Mouse (Mus musculus) MEL (cell line): Measurements from ENCODE around the gene Ppfia1. TPM values are rescaled to one million over a fixed set of nuclear protein-coding genes. Genes with fewer than 3 reads are reported as not detected.

Experiments
- DNase-seq: peaks from one replicate; pipeline ENCODE4 v3.0.0; 2011; ENCODE audit warnings: low read depth, low spot score
- H3K27ac ChIP-seq: 2 replicates; pipeline ENCODE4 v1.5.1; 2012; ENCODE audit warnings: low read depth, mild to moderate bottlenecking, control low read depth, low read length, moderate library complexity; ENCODE audit not compliant: control insufficient read depth
- H3K27me3 ChIP-seq, 2 experiments: fragments of 150-350 bp in 1 of 2; sonication (generic) in 1 of 2; 2 replicates each; pipeline ENCODE4 v1.6.1; 2012; ENCODE audit warnings: low read length in 2 of 2, mild to moderate bottlenecking in 2 of 2, improper control_type of control experiment in 1 of 2, moderate library complexity in 1 of 2; ENCODE audit not compliant: insufficient read depth in 2 of 2, control insufficient read depth in 1 of 2
- H3K36me3 ChIP-seq, 2 experiments: 2 replicates each; pipeline ENCODE4 v1.6.1; 2012 to 2014; ENCODE audit warnings: low read length in 2 of 2, improper control_type of control experiment in 1 of 2, inconsistent platforms in 1 of 2, mild to moderate bottlenecking in 1 of 2; ENCODE audit not compliant: insufficient read depth in 2 of 2, control insufficient read depth in 1 of 2
- H3K4me1 ChIP-seq, 2 experiments: fragments of 150-350 bp in 1 of 2; sonication (generic) in 1 of 2; 2 replicates each; pipeline ENCODE4 v1.6.1; 2012; ENCODE audit warnings: low read length in 2 of 2, improper control_type of control experiment in 1 of 2, mild to moderate bottlenecking in 1 of 2; ENCODE audit not compliant: insufficient read depth in 2 of 2, control insufficient read depth in 1 of 2
- H3K4me3 ChIP-seq, 2 experiments: fragments of 150-350 bp in 1 of 2; sonication (generic) in 1 of 2; 2 replicates each; pipeline ENCODE4 v1.5.1; 2012; ENCODE audit warnings: low read depth in 2 of 2, low read length in 2 of 2, mild to moderate bottlenecking in 2 of 2, moderate library complexity in 2 of 2, control low read depth in 1 of 2, improper control_type of control experiment in 1 of 2; ENCODE audit not compliant: control insufficient read depth in 1 of 2, insufficient read depth in 1 of 2
- H3K79me2 ChIP-seq: 2 replicates; pipeline ENCODE4 v1.6.1; 2012; ENCODE audit warnings: mild to moderate bottlenecking, low read length, moderate library complexity; ENCODE audit not compliant: control insufficient read depth, poor library complexity, insufficient read depth
- H3K9ac ChIP-seq: 2 replicates; pipeline ENCODE4 v1.6.1; 2012; ENCODE audit warnings: low read depth, mild to moderate bottlenecking, control low read depth, low read length, moderate library complexity; ENCODE audit not compliant: control insufficient read depth, poor library complexity, severe bottlenecking
- H3K9me3 ChIP-seq: fragments of 150-350 bp; sonication (generic); replicated peaks from 2 replicates; pipeline ENCODE4 v1.6.1; 2012; ENCODE audit warnings: mild to moderate bottlenecking, low read length, improper control_type of control experiment, moderate library complexity; ENCODE audit not compliant: insufficient read depth
- BHLHE40 ChIP-seq: IDR thresholded peaks from 2 replicates; pipeline ENCODE4 v1.6.1; 2012; ENCODE audit warnings: low read depth, mild to moderate bottlenecking, inconsistent platforms, low read length, improper control_type of control experiment, borderline replicate concordance
- CTCF ChIP-seq, 3 experiments: IDR thresholded peaks in 2 of 3; conservative IDR thresholded peaks in 1 of 3; 2 replicates each; pipeline ENCODE4 v1.5.1; 2011 to 2012; ENCODE audit warnings: low read length in 3 of 3, low read depth in 2 of 3, mild to moderate bottlenecking in 2 of 3, improper control_type of control experiment in 1 of 3, inconsistent platforms in 1 of 3, mixed read lengths in 1 of 3, moderate library complexity in 1 of 3; ENCODE audit not compliant: control insufficient read depth in 1 of 3, insufficient read depth in 1 of 3, poor library complexity in 1 of 3, severe bottlenecking in 1 of 3
- E2F4 ChIP-seq: IDR thresholded peaks from 2 replicates; pipeline ENCODE4 v1.6.1; 2011; ENCODE audit warnings: low read depth, low read length, improper control_type of control experiment, borderline replicate concordance
- ELF1 ChIP-seq: IDR thresholded peaks from 2 replicates; pipeline ENCODE4 v1.6.1; 2014; ENCODE audit warnings: low read depth, mild to moderate bottlenecking, inconsistent platforms, low read length, improper control_type of control experiment, moderate library complexity
- ETS1 ChIP-seq: IDR thresholded peaks from 2 replicates; pipeline ENCODE4 v1.6.1; 2012; ENCODE audit warnings: low read depth, mild to moderate bottlenecking, inconsistent platforms, low read length, improper control_type of control experiment, moderate library complexity
- HCFC1 ChIP-seq: IDR thresholded peaks from 2 replicates; pipeline ENCODE4 v1.6.1; 2012; ENCODE audit warnings: low read depth, mild to moderate bottlenecking, inconsistent platforms, low read length, improper control_type of control experiment, moderate library complexity
- MAFK ChIP-seq: IDR thresholded peaks from 2 replicates; pipeline ENCODE4 v1.6.1; 2011; ENCODE audit warnings: low read depth, mild to moderate bottlenecking, low read length, improper control_type of control experiment, borderline replicate concordance
- MAX ChIP-seq: IDR thresholded peaks from 2 replicates; pipeline ENCODE4 v1.6.1; 2011; ENCODE audit warnings: low read length, improper control_type of control experiment
- MAZ ChIP-seq: IDR thresholded peaks from 2 replicates; pipeline ENCODE4 v1.6.1; 2012; ENCODE audit warnings: low read depth, mild to moderate bottlenecking, inconsistent platforms, low read length, improper control_type of control experiment
- MXI1 ChIP-seq: IDR thresholded peaks from 2 replicates; pipeline ENCODE4 v1.6.1; 2011; ENCODE audit warnings: mild to moderate bottlenecking, low read depth, low read length, improper control_type of control experiment
- MYB ChIP-seq: IDR thresholded peaks from 2 replicates; pipeline ENCODE4 v1.6.1; 2011; ENCODE audit warnings: mild to moderate bottlenecking, low read depth, low read length, improper control_type of control experiment
- MYC ChIP-seq: IDR thresholded peaks from 2 replicates; pipeline ENCODE4 v1.6.1; 2011; ENCODE audit warnings: low read depth, mild to moderate bottlenecking, low read length, improper control_type of control experiment, moderate library complexity
- NELFE ChIP-seq: IDR thresholded peaks from 2 replicates; pipeline ENCODE4 v1.6.1; 2011; ENCODE audit warnings: low read depth, low read length, improper control_type of control experiment
- NRF1 ChIP-seq: IDR thresholded peaks from 2 replicates; pipeline ENCODE4 v1.6.1; 2014; ENCODE audit warnings: low read depth, mild to moderate bottlenecking, inconsistent platforms, low read length, improper control_type of control experiment, moderate library complexity; ENCODE audit not compliant: poor library complexity, insufficient read depth, severe bottlenecking
- POLR2A ChIP-seq, 2 experiments: IDR thresholded peaks; 2 replicates each; pipeline ENCODE4 v1.6.1; 2011 to 2012; ENCODE audit warnings: low read length in 2 of 2, mild to moderate bottlenecking in 2 of 2, control low read depth in 1 of 2, improper control_type of control experiment in 1 of 2, low read depth in 1 of 2, moderate library complexity in 1 of 2; ENCODE audit not compliant: control insufficient read depth in 1 of 2, insufficient read depth in 1 of 2, poor library complexity in 1 of 2
- POLR2AphosphoS2 ChIP-seq: IDR thresholded peaks from 2 replicates; pipeline ENCODE4 v1.6.1; 2011; ENCODE audit warnings: low read length, improper control_type of control experiment
- RCOR1 ChIP-seq: IDR thresholded peaks from 2 replicates; pipeline ENCODE4 v1.6.1; 2012; ENCODE audit warnings: low read depth, mild to moderate bottlenecking, inconsistent platforms, low read length, improper control_type of control experiment
- SIN3A ChIP-seq: IDR thresholded peaks from 2 replicates; pipeline ENCODE4 v1.6.1; 2012; ENCODE audit warnings: low read length, improper control_type of control experiment, inconsistent platforms
- USF1 ChIP-seq: IDR thresholded peaks from 2 replicates; pipeline ENCODE4 v1.6.1; 2014; ENCODE audit warnings: low read depth, mild to moderate bottlenecking, inconsistent platforms, low read length, improper control_type of control experiment, moderate library complexity
- USF2 ChIP-seq, 2 experiments: IDR thresholded peaks; 2 replicates each; pipeline ENCODE4 v1.6.1; 2011 to 2012; ENCODE audit warnings: improper control_type of control experiment in 2 of 2, low read length in 2 of 2, borderline replicate concordance in 1 of 2, inconsistent platforms in 1 of 2, low read depth in 1 of 2, mild to moderate bottlenecking in 1 of 2; ENCODE audit not compliant: insufficient read depth in 1 of 2
- ZC3H11A ChIP-seq: IDR thresholded peaks from 2 replicates; pipeline ENCODE4 v1.6.1; 2012; ENCODE audit warnings: low read depth, mild to moderate bottlenecking, inconsistent platforms, low read length, improper control_type of control experiment
- ZKSCAN1 ChIP-seq: IDR thresholded peaks from 2 replicates; pipeline ENCODE4 v1.6.1; 2012; ENCODE audit warnings: low read depth, mild to moderate bottlenecking, inconsistent platforms, low read length, improper control_type of control experiment, moderate library complexity
- ZMIZ1 ChIP-seq: IDR thresholded peaks from 2 replicates; pipeline ENCODE4 v1.6.1; 2012; ENCODE audit warnings: low read depth, mild to moderate bottlenecking, inconsistent platforms, low read length, improper control_type of control experiment, moderate library complexity
- polyA plus RNA-seq, 2 experiments: library from polyadenylated mRNA; stranded (reverse) in 1 of 2; unstranded in 1 of 2; fragments of >175 nt in 1 of 2; fragments of >200 nt in 1 of 2; gene quantifications; 2 replicates each; pipeline versions ENCODE4 v1.2.1 to v1.2.4; 2012; ENCODE audit warnings: low replicate concordance in 2 of 2, low read depth in 1 of 2; ENCODE audit not compliant: insufficient read length in 2 of 2, insufficient read depth in 1 of 2, missing spikeins in 1 of 2
- total RNA-seq: library from RNA; depleted of rRNA; stranded (reverse); fragments of 300-350 nt; gene quantifications from 2 replicates; pipeline ENCODE4 v1.2.3, GENCODE M21; 2012; rRNA removed

Gene Ppfia1
- total RNA-seq, result 38.5 and 43.1 TPM in 2 replicates
- 10 to 100 TPM in 1 of 2 experiments, not detected in 1; 53.1 TPM for polyA plus RNA-seq

- Histone ChIP-seq H3K4me3 (peak within 1 kb of the TSS; percentile 90 to 99), H3K27me3 (no peaks in the 10 kb centered on the region), H3K27ac (0 out of 2 replicates have a peak within 1 kb of the TSS, but pooled peaks have one; percentile 4), H3K4me1 (peaks cover 0 to 17% of the 10 kb centered on the region in 2 experiments), H3K9ac (peak within 1 kb of the TSS; percentile 87), H3K36me3 (peaks cover 14 to 30% of the 10 kb centered on the region in 2 experiments), H3K9me3 (no peaks in the 10 kb centered on the region), H3K79me2 (peaks cover 38% of the 10 kb centered on the region)
- peak; percentile 54; the same call in 1 of the 2 replicates for TF ChIP-seq POLR2AphosphoS2
- 0 out of 2 replicates have a peak, but pooled peaks have one; percentile 1 for TF ChIP-seq MYC
- TF ChIP-seq NRF1, result peak; percentile 99
- TF ChIP-seq MAX, result peak; percentile 53; the same call in 1 of the 2 replicates
- TF ChIP-seq RCOR1, result no peak
- no peak for TF ChIP-seq ZKSCAN1
- no peak for TF ChIP-seq USF2 (IDR thresholded peaks at IDR 0.05; ENCODE audit: borderline replicate concordance in 1 of 2, insufficient read depth in 1 of 2, low read depth in 1 of 2, low read length in 2 of 2)
- peak; percentile 71 for TF ChIP-seq MXI1
- peak; percentile 55 for TF ChIP-seq ZMIZ1
- TF ChIP-seq BHLHE40, result no peak
- TF ChIP-seq SIN3A, result peak; percentile 65
- TF ChIP-seq CTCF (IDR thresholded peaks at IDR 0.05 in 2 of 3, conservative IDR thresholded peaks at IDR 0.05 in 1 of 3; ENCODE audit: control insufficient read depth in 1 of 3, insufficient read depth in 1 of 3, low read depth in 2 of 3, low read length in 3 of 3, poor library complexity in 1 of 3, severe bottlenecking in 1 of 3), result no peak
- no peak for TF ChIP-seq E2F4
- TF ChIP-seq MYB, result no peak
- no peak for TF ChIP-seq USF1
- TF ChIP-seq NELFE, result peak; percentile 51
- peak; percentile 23; the same call in 1 of the 2 replicates for TF ChIP-seq ELF1
- TF ChIP-seq MAFK, result no peak
- peak; percentile 80 for TF ChIP-seq HCFC1
- TF ChIP-seq POLR2A (IDR thresholded peaks at IDR 0.05; ENCODE audit: control insufficient read depth in 1 of 2, insufficient read depth in 1 of 2, low read depth in 1 of 2, low read length in 2 of 2, poor library complexity in 1 of 2), result peak; percentile 60 to 81; a peak in 3 of 4 replicates
- TF ChIP-seq MAZ, result peak; percentile 17; the same call in 1 of the 2 replicates
- peak; percentile 43; the same call in 1 of the 2 replicates for TF ChIP-seq ETS1
- no peak for TF ChIP-seq ZC3H11A
- DNase-seq, result peak; percentile 94
These were observed at the start of gene Ppfia1 for GRCm38 (mm10) chr7:144553237-144554122. Gene Ppfia1 (minus strand): TSS chr7:144553729.
